Mouse (Mus musculus) kidney, adult 8-10 months (tissue): Measurements from ENCODE around the gene H2-Aa.
"Not testable (repeated sequence)": the region's sequence is repeated elsewhere in the genome, so short reads cannot be mapped to it uniquely, and the experiment has no call there.

Experiments
- DNase-seq, 2 experiments: peaks; one replicate each; pipeline ENCODE4 v3.0.0; 2022

The H2-Aa gene

GRCm38 (mm10) chr17:34287648-34288047, at the start of gene H2-Aa:
Gene H2-Aa, minus strand, starts transcription at chr17:34287823.
- peak; percentile 89 to 94 for DNase-seq

GRCm38 (mm10) chr17:34331200-34331599, 43.6 kb upstream of the H2-Aa start:
- no peak for DNase-seq

- no peak for DNase-seq
Measured at GRCm38 (mm10) chr17:34329807-34330206, 42.2 kb upstream of the H2-Aa start.

- no peak for DNase-seq
Measured at GRCm38 (mm10) chr17:34326373-34326772, 38.8 kb upstream of the H2-Aa start.

GRCm38 (mm10) chr17:34325436-34325835, 37.8 kb upstream of the H2-Aa start, which contains the start of gene H2-Eb2:
Gene H2-Eb2, plus strand, starts transcription at chr17:34325665.
- DNase-seq, result no peak

- DNase-seq, result no peak
Measured at GRCm38 (mm10) chr17:34317275-34317674, 29.7 kb upstream of the H2-Aa start.

GRCm38 (mm10) chr17:34316697-34317096, 29.1 kb upstream of the H2-Aa start:
- DNase-seq, result no peak

GRCm38 (mm10) chr17:34315512-34315911, 27.9 kb upstream of the H2-Aa start:
- no peak for DNase-seq

- DNase-seq, result no peak
Measured at GRCm38 (mm10) chr17:34314286-34314685, 26.7 kb upstream of the H2-Aa start.

GRCm38 (mm10) chr17:34313393-34313792, 25.8 kb upstream of the H2-Aa start:
- DNase-seq, result peak; percentile 49 to 83

GRCm38 (mm10) chr17:34312185-34312584, 24.6 kb upstream of the H2-Aa start:
- DNase-seq, result no peak

- not testable (repeated sequence) for DNase-seq
Measured at GRCm38 (mm10) chr17:34310526-34310925, 22.9 kb upstream of the H2-Aa start.

GRCm38 (mm10) chr17:34309683-34310385, 22.2 kb upstream of the H2-Aa start:
- peak; percentile 67 to 71 for DNase-seq

GRCm38 (mm10) chr17:34309225-34309624, 21.6 kb upstream of the H2-Aa start:
- DNase-seq, result no peak

- DNase-seq, result no peak
Measured at GRCm38 (mm10) chr17:34308161-34308560, 20.5 kb upstream of the H2-Aa start.

- DNase-seq, result no peak
Measured at GRCm38 (mm10) chr17:34307216-34307615, 19.6 kb upstream of the H2-Aa start.

GRCm38 (mm10) chr17:34306407-34306806, 18.8 kb upstream of the H2-Aa start:
- no peak for DNase-seq

- peak; percentile 90 to 93 for DNase-seq
Measured at GRCm38 (mm10) chr17:34305380-34306030, 17.9 kb upstream of the H2-Aa start, which contains the start of gene H2-Eb1. Gene H2-Eb1, plus strand, starts transcription at chr17:34305867.

- peak; percentile 81 to 85 for DNase-seq
Measured at GRCm38 (mm10) chr17:34304751-34305150, 17.1 kb upstream of the H2-Aa start.

- no peak for DNase-seq
Measured at GRCm38 (mm10) chr17:34303789-34304188, 16.2 kb upstream of the H2-Aa start.

- no peak for DNase-seq
Measured at GRCm38 (mm10) chr17:34301670-34302190, 14.1 kb upstream of the H2-Aa start.

GRCm38 (mm10) chr17:34300691-34301566, 13.3 kb upstream of the H2-Aa start:
- DNase-seq, result no peak

GRCm38 (mm10) chr17:34300071-34300470, 12.4 kb upstream of the H2-Aa start:
- no peak for DNase-seq
